Mouse (Mus musculus): Measurements from ENCODE around the gene Gm3404.
"Not testable (repeated sequence)": the region's sequence is repeated elsewhere in the genome, so short reads cannot be mapped to it uniquely, and the experiment has no call there.

GRCm38 (mm10) chr5:146525501-146525900 lies at the start of gene Gm3404:
- not testable (repeated sequence) for TF ChIP-seq GATA1 (IDR thresholded peaks at IDR 0.05; ENCODE audit: borderline replicate concordance, low read length); FLI1 (IDR thresholded peaks at IDR 0.05; ENCODE audit: low read length)

Data from megakaryocyte, embryonic 14.5 days (primary cell).